Mouse (Mus musculus) c-Kit-positive CD71-positive TER-119-negative erythroid progenitor cells, embryonic 14.5 days (primary cell): Measurements from ENCODE around the gene Dydc2.

ENCODE experiments used
- DNase-seq: peaks from one replicate; pipeline ENCODE4 v3.0.0-alpha.2; 2013; ENCODE audit warnings: low read depth

Dydc2 gene

DNA sequence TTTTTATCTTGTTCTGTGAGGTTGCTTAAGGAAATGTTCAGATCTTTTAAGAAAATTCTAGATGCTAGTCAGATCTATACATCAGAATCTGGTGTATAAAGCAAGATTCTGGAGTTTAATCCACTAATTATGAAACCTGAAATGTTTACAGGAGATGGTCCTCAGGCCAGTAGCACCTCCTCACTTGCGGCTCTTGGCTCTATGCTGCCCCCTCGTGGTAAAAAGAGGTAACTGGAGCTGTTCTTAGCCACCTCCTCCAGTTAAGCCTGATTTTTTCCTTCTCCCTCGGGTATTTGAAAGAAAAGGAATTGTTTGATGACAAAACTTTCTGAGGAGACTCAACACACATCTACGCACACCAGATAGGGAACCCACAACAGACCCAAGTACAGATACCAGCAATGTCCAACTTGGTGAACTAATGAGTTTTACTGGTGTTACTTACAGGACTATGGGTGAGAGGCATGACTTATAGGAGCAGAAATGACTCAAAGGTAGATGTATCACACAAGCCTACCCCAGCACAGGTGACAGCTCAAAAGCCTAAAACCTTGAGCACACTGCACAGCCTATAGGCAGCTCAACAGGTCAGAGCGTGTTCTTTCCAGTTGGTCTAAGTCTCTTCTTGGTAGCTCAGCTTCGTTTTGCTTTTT lies 33.7 kb downstream of the Dydc2 start:
- peak; percentile 66 for DNase-seq

DNA sequence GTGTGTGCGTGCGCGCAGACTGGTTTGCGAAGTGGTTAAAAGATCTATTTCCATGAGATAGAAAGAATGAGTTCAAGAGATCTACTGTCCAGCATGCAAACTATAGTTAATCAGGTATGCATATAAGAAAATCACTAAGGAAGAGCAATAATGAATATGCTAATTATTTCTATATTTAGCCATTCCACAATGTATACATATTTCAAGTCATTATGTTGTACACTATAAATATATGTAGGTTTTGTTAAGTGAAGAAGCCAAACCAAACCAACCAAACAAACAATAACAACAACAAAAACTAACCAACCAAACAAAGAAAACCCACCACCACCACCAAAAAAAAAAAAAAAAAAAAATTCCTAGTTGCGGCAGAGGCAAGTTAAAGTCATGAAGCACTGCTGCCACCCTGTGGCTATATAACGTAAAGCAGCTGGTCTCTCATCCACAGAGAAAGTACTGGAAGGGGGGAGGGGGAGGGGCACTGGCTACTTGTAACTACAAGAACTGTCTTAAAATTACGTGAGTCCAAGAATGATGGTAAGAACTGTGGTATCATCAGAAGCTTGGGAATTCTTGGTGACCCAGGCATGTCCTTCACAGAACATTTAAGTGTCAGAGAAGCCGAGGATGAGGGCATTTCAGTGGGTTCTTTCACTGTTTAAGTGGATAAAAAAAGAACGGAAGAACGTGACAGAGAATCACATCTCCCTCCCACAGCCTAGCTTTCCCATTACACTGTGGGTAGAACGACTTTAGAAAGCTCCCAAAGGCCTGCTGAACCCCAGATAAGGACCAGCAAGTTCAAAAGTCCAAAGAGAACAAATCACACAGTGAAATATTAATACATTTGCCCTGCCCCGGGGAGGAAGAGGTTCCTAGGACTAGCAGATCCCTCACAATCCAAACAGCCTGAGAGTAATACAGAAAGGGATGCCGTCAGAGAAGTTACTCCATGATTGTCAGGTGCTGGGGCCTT lies 35.6 kb downstream of the Dydc2 start:
- DNase-seq: peak; percentile 75

DNA sequence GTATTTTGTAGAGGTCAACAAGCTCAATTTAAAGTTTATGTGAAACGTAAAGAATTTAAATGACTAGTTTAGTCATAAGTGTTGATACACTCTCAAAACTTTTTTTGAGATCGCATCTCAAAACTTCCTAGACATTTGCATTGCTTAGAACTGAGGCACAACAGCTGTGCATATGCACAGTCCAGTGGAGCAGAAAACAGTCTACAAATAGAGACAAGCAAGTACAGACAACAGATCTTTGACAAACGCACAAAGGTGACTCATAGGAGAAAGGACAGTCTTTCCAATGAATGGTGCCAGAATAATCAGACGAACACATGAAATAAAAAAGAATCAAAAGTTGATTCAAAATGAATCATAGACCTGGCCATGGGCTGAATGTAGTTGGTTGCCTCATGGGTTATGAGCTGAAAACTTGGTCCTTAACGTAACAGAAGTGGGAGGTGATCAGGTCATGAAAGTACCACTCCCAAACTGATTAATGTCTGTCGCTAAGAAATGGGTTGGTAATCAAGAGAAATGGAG lies 38.0 kb downstream of the Dydc2 start:
- DNase-seq: no peak

DNA sequence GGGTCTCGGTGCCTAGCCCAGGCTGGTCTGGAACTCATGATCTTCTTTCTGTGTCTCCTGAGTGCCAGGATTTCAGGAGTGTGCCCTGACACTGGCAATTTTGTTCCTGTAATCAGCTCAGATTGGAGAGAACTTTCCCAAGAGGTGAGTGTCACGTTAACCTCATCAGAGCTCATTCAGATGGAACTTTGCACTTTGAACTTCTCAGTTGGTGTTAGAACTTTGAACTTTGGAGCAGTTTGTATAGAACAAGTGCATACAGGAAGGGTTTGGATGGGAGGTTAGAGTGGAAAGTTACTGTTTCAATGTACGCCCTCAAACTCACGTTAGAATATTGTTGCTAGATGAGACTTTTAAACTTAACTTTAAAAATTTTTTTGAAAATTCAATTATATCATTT lies 39.7 kb downstream of the Dydc2 start:
- no peak for DNase-seq

DNA sequence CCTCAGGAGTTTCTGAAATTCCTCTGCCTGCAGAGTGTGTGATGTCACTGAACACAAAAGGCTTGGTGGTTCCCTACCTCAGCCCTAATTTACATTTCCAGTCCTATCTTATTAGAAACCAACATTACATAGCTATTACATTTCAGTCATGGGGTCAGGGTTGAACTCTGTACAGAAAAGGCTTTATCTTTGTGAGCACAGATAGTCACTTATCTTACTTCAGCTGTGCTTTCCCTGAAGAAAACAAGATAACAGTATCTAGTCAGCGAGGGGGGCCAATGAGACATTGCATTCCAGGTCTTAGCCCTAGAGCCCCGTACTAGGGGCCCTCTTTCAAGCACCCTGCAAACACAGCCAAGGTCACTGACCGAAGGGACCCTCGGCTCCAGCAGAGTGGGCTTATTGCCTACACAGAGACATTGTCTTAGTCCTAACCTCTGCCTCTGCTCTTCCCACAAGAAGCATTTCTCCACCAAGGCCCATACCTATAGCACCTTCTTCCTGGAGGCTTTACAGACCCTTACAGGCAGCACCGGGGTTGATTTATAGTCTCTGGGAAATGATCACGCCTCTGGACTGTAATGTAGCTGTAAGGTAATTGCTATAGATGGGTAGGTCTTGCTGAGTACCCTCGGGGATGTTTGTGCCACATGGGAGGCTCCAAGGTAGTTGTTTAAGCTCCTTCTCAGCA lies 43.3 kb downstream of the Dydc2 start:
- peak; percentile 68 for DNase-seq

DNA sequence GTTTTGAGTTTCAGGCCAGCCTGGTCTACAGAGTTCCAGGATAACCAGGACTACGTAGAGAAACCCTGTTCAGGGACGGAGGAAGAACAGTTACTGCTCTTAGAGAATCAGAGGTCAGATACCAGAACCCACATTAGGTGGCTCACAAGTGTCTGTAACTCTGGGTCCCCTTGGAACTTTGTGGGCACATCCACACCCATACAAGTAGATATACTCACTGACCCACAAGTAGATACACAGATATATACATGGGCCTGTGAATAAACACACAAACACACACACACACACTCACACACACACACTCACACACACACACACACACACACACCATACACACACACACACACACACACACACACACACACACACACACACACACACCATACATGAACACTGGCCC lies 43.9 kb downstream of the Dydc2 start:
- DNase-seq: no peak

DNA sequence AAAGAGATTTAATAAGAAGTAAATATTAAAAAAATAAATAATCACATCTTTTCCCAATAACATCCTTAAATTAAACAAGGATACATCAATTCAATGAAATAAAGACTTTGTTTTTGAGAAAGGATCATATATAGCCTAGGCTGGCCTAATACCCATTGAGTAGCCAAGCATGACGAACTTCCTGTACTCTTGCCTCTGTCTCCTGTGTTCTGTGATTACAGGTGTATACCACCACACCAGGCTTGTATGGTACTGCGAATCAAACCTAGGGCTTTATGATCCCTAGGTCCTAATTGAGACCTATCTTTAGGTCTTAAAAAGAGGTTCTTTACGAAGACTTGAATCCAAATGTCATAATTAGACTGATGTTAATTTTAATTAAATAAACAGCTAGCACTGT lies 47.8 kb downstream of the Dydc2 start:
- no peak for DNase-seq

DNA sequence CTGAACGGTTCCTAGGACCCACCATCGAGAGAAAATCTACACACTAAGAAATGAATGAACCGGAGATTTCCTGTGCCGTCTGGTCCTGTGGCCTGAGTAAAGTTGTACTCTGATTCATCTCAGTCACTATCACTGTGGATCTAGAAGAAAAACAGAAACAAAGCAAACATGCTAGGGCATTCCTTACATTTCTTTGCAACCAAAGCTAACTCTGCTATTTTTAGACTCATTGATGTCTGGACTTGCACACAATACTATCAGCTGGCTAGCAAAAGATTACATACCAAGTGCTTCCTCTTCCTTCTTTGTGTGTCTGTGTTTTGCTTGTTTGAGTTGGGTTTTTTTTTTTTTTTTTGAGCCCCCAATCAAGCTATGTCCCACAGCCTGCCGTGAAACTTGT lies 51.5 kb downstream of the Dydc2 start:
- no peak for DNase-seq

DNA sequence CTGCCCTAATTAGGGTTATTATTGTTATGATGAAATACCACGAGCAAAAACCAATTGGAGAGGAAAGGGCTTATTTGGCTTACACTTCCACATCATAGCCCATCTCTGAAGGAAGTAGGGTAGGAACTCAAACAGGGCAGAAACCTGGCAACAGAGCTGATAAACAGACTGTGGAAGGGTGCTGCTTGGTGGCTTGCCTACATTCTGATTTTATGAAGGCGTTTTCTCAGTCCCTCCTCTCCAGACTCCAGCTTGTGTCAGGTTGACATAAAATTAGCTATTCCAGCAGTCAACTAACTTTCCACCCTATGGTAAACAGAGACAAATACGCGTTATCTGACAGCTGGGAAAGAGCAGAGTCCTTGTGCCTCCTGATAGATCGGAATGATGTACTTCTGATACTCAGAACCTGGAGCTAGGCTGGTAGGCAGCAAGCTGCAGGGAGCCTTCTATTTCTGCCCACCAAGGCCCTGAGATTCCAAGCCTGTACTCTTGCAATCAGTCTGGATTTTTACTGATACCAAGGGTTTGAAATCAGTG lies 54.2 kb downstream of the Dydc2 start:
- no peak for DNase-seq

DNA sequence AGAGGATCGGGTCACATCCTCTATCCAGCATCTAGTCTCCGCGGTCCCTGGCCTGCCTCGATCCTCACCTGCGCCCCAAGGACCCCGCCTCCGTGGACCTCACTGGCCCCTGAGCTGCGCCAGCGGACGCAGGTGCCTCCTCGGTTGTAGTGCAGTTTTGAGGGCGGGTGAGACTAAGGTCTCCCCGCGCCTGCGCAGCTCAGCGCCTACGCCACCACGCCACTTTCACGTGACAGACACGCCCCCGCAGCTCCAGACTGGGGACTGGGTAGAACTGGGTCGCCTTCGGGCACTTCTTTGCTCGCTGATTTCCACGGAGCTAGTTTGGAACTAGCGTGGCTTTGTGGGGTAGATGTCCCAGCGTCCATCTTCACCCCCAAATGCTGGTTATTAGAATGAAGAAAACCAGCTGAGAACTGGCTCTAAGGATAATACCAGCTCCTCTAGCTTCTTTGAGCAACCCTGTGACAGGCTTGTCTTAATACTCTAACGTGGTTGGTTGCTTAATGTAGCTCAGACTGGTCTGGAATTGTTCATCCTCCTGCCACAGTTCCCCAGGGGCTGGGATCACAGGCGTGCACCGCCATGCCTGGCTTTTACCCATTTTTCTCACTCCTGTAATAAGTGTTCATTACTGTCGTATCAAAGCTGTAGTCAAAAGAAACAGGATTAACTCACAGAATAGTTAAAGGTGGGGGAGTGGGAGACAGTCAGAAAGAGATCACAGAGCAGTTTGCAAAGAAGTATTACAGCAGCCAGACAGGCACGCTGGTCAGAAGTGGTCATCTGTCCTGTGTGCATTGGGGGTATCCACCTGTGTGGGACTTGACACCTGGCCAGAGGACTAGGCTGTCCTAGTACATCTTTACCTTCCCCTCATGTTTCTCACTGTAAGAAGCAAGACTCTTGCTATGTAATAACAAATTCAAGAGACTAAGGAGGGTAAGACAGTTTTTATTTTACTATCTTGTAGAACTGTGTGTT lies 55.1 kb downstream of the Dydc2 start, which contains the start of gene Fam213a:
Gene Fam213a, minus strand, starts transcription at position 159 of the 984 bp plus-strand sequence.
- DNase-seq: peak; percentile 87

DNA sequence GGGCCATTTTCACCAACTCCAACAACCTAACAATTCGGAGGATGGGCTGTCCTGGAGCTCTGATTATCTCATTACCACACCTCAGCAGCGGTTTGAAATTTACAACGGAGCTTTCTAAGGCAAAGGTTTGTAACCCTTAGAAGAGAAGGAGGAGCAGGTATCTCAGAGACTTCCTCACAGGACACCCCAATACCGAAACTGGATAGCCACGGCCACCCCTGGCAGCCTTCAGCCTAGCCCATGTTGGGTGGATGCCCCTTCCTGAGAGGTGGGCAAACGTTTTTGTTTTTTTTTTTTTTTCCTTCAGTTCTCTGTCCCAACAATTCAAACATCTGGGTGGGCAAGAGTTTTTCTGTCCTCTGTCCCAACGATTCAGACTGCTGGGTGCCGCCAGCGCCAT lies 55.9 kb downstream of the Dydc2 start:
- no peak for DNase-seq

DNA sequence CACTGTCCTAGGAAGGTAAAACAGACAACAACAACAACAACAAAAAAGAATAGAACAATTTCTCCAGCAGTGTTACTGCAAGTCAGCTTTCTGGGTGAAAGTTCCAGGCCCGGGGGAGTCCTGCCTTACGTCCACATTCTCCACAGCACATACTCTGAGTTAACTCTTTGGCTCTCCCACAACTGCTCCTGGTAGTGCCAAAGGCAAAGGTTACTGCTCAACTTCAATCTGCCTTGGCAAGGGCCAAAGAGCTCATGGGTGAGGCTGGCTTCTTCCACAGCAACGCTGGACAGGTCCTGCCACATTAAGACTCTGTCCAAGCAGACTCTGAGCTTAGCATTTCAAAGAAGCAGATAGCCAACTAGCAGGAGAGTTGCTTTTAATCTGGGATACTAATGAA lies 57.1 kb downstream of the Dydc2 start:
- no peak for DNase-seq

DNA sequence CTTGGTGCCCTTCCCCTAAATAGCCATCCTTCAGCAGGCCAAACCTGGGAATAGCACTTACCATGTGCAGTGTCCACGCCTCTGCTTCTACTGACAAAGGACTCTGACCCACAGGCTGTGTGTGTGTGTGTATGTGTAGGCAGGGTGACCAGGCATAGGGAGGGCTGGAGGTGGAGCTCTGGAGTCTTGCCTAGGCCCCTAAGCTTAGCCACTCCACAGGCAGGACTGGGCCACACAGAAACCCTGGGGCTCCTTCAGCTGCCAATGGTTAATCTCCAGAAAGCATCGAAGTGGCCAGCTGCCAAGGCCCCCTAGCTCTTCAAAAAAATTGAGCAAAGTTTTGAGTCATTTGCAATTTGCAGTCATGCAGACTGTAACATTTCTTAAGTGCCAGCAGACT lies 60.9 kb downstream of the Dydc2 start:
- DNase-seq: no peak

DNA sequence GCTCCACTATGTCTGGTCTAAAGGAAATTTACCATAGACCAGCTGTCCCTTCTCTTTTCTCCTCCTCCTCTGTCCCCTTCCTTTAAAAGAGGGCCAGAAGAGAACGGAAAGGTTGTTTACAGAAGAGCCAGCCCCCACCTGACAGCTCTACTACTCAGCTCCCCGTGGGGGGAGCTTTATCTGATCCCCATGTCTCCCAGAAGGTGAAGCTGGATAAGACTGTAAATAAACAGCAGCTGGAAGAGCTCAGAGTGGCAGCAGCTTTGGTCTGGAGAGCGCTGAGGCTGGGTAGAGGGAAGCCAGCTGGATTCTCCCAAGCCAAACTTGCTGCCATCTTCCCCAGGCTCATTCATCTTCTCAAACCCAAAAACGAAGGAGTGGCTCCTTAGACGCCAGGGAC lies 61.4 kb downstream of the Dydc2 start:
- DNase-seq: no peak

DNA sequence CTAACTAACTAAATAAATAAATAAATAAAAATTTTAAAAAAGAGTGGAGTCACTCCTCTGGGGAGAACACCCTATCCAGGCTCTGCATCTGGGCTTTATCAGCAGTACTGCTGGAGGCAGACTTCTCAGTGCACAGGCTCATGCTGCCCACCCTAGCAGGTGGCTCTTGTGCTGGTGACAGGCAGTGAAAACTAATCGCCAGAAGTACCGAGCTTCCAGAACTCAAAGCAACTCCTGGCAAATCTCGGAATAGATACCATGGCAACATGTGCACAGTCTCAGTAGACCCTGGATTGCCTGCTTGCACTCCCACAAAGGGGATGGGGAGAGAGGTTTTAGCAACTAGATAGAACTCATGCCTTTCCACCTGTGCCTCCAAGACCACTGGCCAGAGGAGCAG lies 62.1 kb downstream of the Dydc2 start:
- DNase-seq: peak; percentile 82

DNA sequence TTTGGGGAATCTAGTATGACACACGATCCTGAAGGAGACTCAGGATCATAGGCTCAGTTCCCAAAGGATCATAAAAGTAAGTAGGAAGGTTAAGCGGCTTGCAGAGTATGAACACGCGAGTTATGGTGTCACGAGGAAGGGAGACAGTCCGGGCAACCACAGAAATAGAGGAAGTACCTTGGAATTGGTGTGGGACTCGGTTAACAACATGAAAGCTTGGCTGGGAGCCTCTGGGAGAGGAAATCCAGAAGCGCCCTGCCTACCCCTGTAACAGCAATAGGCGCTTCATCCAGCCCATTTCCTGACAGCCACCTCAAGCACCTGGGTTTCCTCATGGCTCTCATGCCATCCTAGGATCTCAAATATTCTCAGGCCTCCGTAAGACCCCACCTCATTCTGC lies 62.7 kb downstream of the Dydc2 start:
- no peak for DNase-seq

DNA sequence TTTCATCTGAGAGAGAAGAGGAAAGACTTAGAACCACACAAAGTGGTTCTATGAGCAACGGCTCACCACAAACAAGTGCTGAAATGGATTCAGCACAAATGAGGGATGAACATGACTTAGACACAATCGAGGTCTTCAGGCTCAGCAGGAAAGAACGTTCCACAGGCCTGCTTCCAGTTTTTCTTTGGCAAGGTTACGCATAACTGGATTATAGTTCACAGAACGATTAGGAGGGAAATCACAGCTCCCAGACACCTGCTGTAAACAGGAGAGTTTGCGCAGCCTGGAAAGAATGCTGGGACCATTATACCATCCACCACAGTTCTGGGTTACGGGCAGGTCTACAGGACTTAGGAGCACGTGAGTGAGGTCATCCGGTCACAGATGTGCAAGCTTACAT lies 63.3 kb downstream of the Dydc2 start:
- DNase-seq: no peak

DNA sequence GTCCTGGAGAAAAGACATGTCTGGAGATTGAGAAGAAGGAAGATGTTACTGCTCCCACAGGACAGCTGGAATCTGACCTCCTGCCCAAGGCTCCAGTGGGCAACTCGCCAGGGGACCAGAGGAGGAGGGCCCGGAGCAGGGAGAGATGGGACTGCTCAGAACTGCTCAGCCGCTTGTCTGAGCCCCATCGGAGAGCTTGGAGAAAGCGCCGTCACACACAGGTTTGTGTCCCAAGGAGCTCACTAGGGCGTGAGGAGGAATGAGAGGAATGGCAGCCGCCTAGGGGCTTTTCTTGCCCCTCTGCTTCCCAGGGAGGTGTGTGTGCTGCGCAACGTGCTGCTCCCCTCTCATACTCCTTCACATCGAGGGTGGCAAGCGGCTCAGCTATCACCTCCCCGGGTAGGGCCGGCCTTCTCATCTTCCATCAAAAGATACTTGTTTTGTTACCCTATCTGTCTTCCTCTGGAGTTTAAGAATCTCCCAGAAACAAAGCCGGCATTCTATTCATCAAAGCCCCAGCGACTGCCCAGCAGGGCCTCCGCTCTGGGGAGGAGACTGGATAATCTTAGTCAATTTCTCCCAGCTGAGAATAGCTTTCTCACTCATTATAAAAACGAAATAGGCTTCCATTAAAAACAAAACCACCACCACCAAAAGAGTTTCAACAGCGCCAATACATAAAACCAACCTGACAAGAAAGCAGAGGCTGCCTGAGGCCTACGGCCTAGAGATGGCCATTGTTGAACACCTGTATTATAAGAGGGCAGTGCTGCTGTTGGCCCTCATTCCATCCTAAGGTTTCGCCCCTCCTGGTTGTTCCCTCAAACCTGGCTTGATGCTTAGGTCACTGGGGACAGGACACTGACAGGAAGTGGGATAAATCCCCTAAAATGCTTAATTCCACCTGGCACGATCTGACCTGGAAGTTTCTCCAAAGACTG lies 64.5 kb downstream of the Dydc2 start:
- no peak for DNase-seq

DNA sequence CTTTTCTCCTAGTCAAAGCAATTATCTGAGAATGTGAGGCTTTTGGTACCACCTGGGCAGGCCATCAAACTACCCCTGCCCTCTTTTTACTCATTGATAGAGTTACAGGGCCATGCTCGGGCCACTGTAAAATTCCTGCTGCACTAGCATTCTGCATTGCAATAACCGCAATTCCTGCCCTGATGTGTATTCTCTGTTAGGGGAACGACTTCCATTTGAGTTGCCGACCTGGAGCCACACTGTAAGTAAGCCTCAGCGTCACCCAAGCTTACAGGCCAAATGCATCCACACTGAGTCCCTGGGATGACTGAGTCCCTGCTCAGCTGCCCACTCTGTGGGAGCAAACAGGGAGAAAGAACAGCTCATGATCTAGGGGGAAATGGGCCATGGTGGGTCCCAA lies 67.4 kb downstream of the Dydc2 start:
- no peak for DNase-seq

DNA sequence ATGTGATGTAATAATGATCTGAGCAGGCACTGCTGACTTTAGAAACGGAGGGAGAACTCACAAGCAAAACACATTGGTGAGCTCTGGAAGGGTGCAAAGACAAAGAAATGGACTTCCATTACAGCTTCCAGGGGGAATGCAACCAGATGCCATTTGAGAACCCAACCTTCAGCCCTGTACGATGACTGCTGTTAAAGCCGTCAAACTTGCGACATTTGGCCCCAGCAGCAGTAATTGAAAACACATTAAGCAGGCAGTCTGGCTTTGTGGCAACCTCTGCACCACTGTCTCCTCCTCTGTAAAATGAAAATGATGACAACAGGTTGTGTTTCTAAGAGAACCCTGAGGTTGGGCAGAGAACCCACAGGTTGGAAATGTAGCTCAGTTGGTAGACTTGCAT lies 68.2 kb downstream of the Dydc2 start:
- no peak for DNase-seq
